Mouse (Mus musculus): ENCODE results near the gene Jun. TPM values are rescaled to one million over a fixed set of nuclear protein-coding genes. Genes with fewer than 3 reads are reported as not detected.

Gene Jun
- polyA plus RNA-seq, 2 experiments = 50.6 to 65.3 TPM

- Histone ChIP-seq H3K4me3 (replicated peaks; ENCODE audit: low read length) (no peak overlapping the region), H3K4me2 (replicated peaks; ENCODE audit: low read depth, low read length, severe bottlenecking) (no peak overlapping the region), H3K27me3 (ENCODE audit: control insufficient read depth, insufficient read depth, low read length) (no peaks in the 10 kb centered on the region), H3K27ac (replicated peaks; ENCODE audit: low read depth, low read length) (no peak overlapping the region), H3K4me1 (ENCODE audit: control insufficient read depth, insufficient read depth, low read length) (no peaks in the 10 kb centered on the region), H3K36me3 (ENCODE audit: control insufficient read depth, insufficient read depth, low read length) (no peaks in the 10 kb centered on the region), H3K9ac (ENCODE audit: low read depth, low read length, severe bottlenecking) (no peak overlapping the region), H3K9me3 (ENCODE audit: control insufficient read depth, low read length) (no peaks in the 10 kb centered on the region)
- ATAC-seq (ENCODE audit: low FRiP score, low read depth) (peak; percentile 41; the same call in 1 of the 2 replicates), DNase-seq (ENCODE audit: low spot score) (peak; percentile 34)
- 50% methylated on average over 5 of the region's 5 CpGs for WGBS
- TF ChIP-seq POLR2A (IDR thresholded peaks at IDR 0.05; ENCODE audit: borderline replicate concordance, extremely low read depth, insufficient read depth, insufficient read length) = no peak
Observed at GRCm38 (mm10) chr4:95038024-95038423, 14.0 kb downstream of the Jun start.

GRCm38 (mm10) chr4:95031158-95031557, 20.9 kb downstream of the Jun start:
- ATAC-seq (ENCODE audit: low FRiP score, low read depth) = no peak
- Histone ChIP-seq H3K9me3 (ENCODE audit: control insufficient read depth, low read length) (no peaks in the 10 kb centered on the region), H3K36me3 (ENCODE audit: control insufficient read depth, insufficient read depth, low read length) (no peaks in the 10 kb centered on the region), H3K4me2 (replicated peaks; ENCODE audit: low read depth, low read length, severe bottlenecking) (no peak overlapping the region), H3K27me3 (ENCODE audit: control insufficient read depth, insufficient read depth, low read length) (no peaks in the 10 kb centered on the region), H3K27ac (replicated peaks; ENCODE audit: low read depth, low read length) (no peak overlapping the region), H3K4me3 (replicated peaks; ENCODE audit: low read length) (no peak overlapping the region), H3K4me1 (ENCODE audit: control insufficient read depth, insufficient read depth, low read length) (no peaks in the 10 kb centered on the region), H3K9ac (ENCODE audit: low read depth, low read length, severe bottlenecking) (no peak overlapping the region)
- WGBS = 58% methylated on average over 4 of the region's 4 CpGs
- TF ChIP-seq POLR2A (IDR thresholded peaks at IDR 0.05; ENCODE audit: borderline replicate concordance, extremely low read depth, insufficient read depth, insufficient read length) = no peak
- no peak for DNase-seq (ENCODE audit: low spot score)

GRCm38 (mm10) chr4:95025847-95026600, 26.0 kb downstream of the Jun start:
- no peak for ATAC-seq (ENCODE audit: low FRiP score, low read depth)
- no peaks in the 10 kb centered on the region for H3K4me1 ChIP-seq (ENCODE audit: control insufficient read depth, insufficient read depth, low read length)
- no peak overlapping the region for H3K4me2 ChIP-seq (replicated peaks; ENCODE audit: low read depth, low read length, severe bottlenecking)
- H3K9ac ChIP-seq (ENCODE audit: low read depth, low read length, severe bottlenecking) = no peak overlapping the region
- H3K9me3 ChIP-seq (ENCODE audit: control insufficient read depth, low read length) = no peaks in the 10 kb centered on the region
- TF ChIP-seq POLR2A (IDR thresholded peaks at IDR 0.05; ENCODE audit: borderline replicate concordance, extremely low read depth, insufficient read depth, insufficient read length) = no peak
- H3K27ac ChIP-seq (replicated peaks; ENCODE audit: low read depth, low read length) = no peak overlapping the region
- 83% methylated on average over 16 of the region's 16 CpGs for WGBS
- DNase-seq (ENCODE audit: low spot score) = no peak
- H3K4me3 ChIP-seq (replicated peaks; ENCODE audit: low read length) = no peak overlapping the region
- no peaks in the 10 kb centered on the region for H3K36me3 ChIP-seq (ENCODE audit: control insufficient read depth, insufficient read depth, low read length)
- no peaks in the 10 kb centered on the region for H3K27me3 ChIP-seq (ENCODE audit: control insufficient read depth, insufficient read depth, low read length)

- DNase-seq (ENCODE audit: low spot score) = no peak
- Histone ChIP-seq H3K9ac (ENCODE audit: low read depth, low read length, severe bottlenecking) (no peak overlapping the region), H3K27me3 (ENCODE audit: control insufficient read depth, insufficient read depth, low read length) (no peaks in the 10 kb centered on the region), H3K27ac (replicated peaks; ENCODE audit: low read depth, low read length) (no peak overlapping the region), H3K4me3 (replicated peaks; ENCODE audit: low read length) (no peak overlapping the region), H3K9me3 (ENCODE audit: control insufficient read depth, low read length) (no peaks in the 10 kb centered on the region), H3K4me2 (replicated peaks; ENCODE audit: low read depth, low read length, severe bottlenecking) (no peak overlapping the region), H3K36me3 (ENCODE audit: control insufficient read depth, insufficient read depth, low read length) (no peaks in the 10 kb centered on the region), H3K4me1 (ENCODE audit: control insufficient read depth, insufficient read depth, low read length) (no peaks in the 10 kb centered on the region)
- ATAC-seq (ENCODE audit: low FRiP score, low read depth) = no peak
- 87% methylated on average over 12 of the region's 12 CpGs for WGBS
- no peak for TF ChIP-seq POLR2A (IDR thresholded peaks at IDR 0.05; ENCODE audit: borderline replicate concordance, extremely low read depth, insufficient read depth, insufficient read length)
Observed at GRCm38 (mm10) chr4:95023350-95023953, 28.6 kb downstream of the Jun start.

- ATAC-seq (ENCODE audit: low FRiP score, low read depth) (no peak), DNase-seq (ENCODE audit: low spot score) (no peak)
- 76% methylated on average over 12 of the region's 12 CpGs for WGBS
- Histone ChIP-seq H3K36me3 (ENCODE audit: control insufficient read depth, insufficient read depth, low read length) (no peaks in the 10 kb centered on the region), H3K4me2 (replicated peaks; ENCODE audit: low read depth, low read length, severe bottlenecking) (no peak overlapping the region), H3K9ac (ENCODE audit: low read depth, low read length, severe bottlenecking) (no peak overlapping the region), H3K27me3 (ENCODE audit: control insufficient read depth, insufficient read depth, low read length) (no peaks in the 10 kb centered on the region), H3K27ac (replicated peaks; ENCODE audit: low read depth, low read length) (no peak overlapping the region), H3K9me3 (ENCODE audit: control insufficient read depth, low read length) (no peaks in the 10 kb centered on the region), H3K4me3 (replicated peaks; ENCODE audit: low read length) (no peak overlapping the region), H3K4me1 (ENCODE audit: control insufficient read depth, insufficient read depth, low read length) (no peaks in the 10 kb centered on the region)
- no peak for TF ChIP-seq POLR2A (IDR thresholded peaks at IDR 0.05; ENCODE audit: borderline replicate concordance, extremely low read depth, insufficient read depth, insufficient read length)
Observed at GRCm38 (mm10) chr4:95021649-95022637, 30.1 kb downstream of the Jun start.
